Mouse (Mus musculus): ENCODE measurements around the gene Hist4h4. TPM values are rescaled to one million over a fixed set of nuclear protein-coding genes. Genes with fewer than 3 reads are reported as not detected.

Gene Hist4h4
- total RNA-seq (2021) = 10 to 100 TPM in 1 of 2 experiments, 1 to 10 TPM in 1; 9.2 to 11.7 TPM

- intact Hi-C loops (cut with DNase I) = no loop called here
Observed at GRCm38 (mm10) chr6:136803739-136804633, at the start of gene Hist4h4. TSS of gene Hist4h4 (minus strand) at chr6:136804415.

DNA sequence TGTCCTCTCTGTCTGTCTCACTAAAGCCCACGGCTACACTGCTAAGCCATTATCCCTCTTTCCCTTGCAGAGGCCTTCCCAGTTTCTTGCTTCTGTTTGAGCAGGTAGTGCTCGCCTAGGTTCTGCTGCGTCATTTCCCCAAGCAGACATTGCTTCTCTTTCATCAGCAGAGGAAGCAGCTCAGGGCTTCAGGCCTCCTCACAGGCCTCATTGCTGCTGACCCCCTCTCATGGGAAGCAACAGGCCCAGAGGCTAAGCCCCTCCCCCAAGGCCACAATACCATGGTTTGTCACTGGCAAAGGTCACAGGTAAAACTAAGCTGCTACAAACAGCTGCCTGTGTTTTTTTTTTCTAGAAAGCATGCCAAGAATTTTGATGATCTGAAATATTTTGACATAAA is 48.5 kb upstream of the Hist4h4 start:
- intact Hi-C loops (cut with DNase I) = no loop called here
- no peak for DNase-seq (ENCODE audit: low spot score in 2 of 2)

More at GRCm38 (mm10) chr6:136803739-136804633, at the start of gene Hist4h4:
- peak; percentile 94 to 97 for DNase-seq (ENCODE audit: low spot score in 2 of 2)

DNA sequence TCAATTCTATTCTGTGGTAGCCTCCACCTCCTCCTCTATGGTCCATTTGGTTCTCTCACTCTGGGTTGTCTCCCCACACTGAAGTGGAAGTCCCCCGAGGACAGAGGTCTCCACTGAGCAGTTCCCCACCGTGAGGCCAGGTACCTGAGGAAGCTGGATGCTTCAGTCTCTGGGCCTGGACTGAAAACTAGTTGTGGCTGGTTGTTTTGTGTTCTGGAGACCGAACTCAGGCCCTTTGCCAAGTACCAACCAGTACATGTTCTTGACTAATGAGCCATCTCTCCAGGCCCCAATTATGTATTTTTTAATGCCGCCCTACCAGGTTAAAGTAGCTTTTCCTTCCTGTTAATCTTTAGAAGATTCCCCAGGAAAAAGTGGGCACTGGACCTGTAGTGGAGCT is 48.1 kb upstream of the Hist4h4 start:
- intact Hi-C loops (cut with DNase I) = no loop called here
- no peak for DNase-seq (ENCODE audit: low spot score in 2 of 2)

DNA sequence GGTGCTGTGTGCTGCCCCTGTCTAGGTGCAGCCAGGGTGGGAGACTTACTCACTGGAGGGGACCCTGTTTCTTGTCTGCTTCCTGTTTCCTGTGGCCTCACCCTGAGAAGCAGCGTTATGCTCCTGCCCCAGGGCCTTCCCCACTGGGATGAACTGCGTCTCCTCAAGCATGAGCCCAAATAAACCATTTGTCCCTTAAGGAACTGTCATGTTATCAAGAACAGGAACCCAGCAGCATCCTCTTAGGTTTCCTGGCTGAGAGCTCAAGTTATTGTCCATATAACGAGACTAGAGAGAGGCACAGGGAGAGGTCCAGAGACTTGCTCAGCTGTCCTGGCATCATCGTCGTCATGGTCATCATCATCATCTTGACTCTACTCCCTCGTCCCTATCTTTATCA is 46.1 kb upstream of the Hist4h4 start:
- DNase-seq (ENCODE audit: low spot score in 2 of 2) = no peak
- intact Hi-C loops (cut with DNase I) = no loop called here

DNA sequence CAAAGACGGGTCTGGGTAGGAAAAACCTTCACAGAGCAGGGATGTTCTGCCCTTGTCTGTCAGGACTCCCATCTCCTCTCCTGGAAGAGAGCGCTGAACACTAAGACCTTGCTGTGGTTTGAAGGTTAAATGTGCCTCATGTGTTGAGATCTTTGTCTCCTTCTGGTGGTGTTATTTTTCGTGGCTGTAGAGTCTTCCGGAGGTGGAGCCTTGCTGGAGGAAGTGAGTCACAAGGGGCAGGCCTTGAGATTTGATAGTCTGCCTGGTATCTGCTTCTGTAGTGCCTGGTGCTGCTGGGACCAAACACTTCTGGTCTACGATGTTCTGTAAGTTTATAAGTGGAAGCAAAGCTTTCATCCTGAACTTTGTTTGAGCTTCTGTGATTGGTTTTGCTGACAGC is 44.8 kb upstream of the Hist4h4 start:
- intact Hi-C loops (cut with DNase I) = no loop called here
- DNase-seq (ENCODE audit: low spot score in 2 of 2) = no peak

DNA sequence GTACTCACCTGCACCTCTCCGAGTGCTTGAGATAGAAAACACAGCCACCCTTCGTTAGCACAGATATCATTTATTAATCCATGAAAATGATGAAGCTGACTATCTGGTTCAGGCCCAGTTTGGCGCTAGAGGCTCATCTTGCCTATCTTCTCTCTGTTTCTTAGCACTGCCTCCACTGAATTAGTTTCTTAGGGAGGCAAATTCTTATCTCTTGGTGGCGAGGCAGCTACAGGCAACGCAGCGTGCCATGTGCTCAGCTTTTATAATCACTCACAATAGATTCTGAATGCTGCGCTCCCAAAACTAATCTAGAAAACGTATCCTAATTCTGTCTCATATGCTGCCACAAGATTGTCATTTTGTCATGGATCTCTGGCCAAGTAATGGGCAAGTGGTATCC is 44.2 kb upstream of the Hist4h4 start:
- no peak for DNase-seq (ENCODE audit: low spot score in 2 of 2)
- intact Hi-C loops (cut with DNase I) = no loop called here

- no peak for DNase-seq (ENCODE audit: low spot score in 2 of 2)
- intact Hi-C loops (cut with DNase I) = no loop called here
Observed at GRCm38 (mm10) chr6:136847790-136848189, 43.6 kb upstream of the Hist4h4 start.

- no peak for DNase-seq (ENCODE audit: low spot score in 2 of 2)
- intact Hi-C loops (cut with DNase I) = no loop called here
Observed at GRCm38 (mm10) chr6:136847267-136847666, 43.1 kb upstream of the Hist4h4 start.

- DNase-seq (ENCODE audit: low spot score in 2 of 2) = no peak
- intact Hi-C loops (cut with DNase I) = no loop called here
Observed at GRCm38 (mm10) chr6:136845706-136846480, 41.7 kb upstream of the Hist4h4 start.

GRCm38 (mm10) chr6:136844903-136845302 is 40.7 kb upstream of the Hist4h4 start:
- DNase-seq (ENCODE audit: low spot score in 2 of 2) = no peak
- intact Hi-C loops (cut with DNase I) = no loop called here

GRCm38 (mm10) chr6:136837323-136837722 is 33.1 kb upstream of the Hist4h4 start:
- DNase-seq (ENCODE audit: low spot score in 2 of 2) = no peak
- intact Hi-C loops (cut with DNase I) = no loop called here

- intact Hi-C loops (cut with DNase I) = no loop called here
Observed at GRCm38 (mm10) chr6:136835352-136835751, 31.1 kb upstream of the Hist4h4 start, which contains the start of gene Smco3. TSS of gene Smco3 (minus strand) at chr6:136835452.

DNA sequence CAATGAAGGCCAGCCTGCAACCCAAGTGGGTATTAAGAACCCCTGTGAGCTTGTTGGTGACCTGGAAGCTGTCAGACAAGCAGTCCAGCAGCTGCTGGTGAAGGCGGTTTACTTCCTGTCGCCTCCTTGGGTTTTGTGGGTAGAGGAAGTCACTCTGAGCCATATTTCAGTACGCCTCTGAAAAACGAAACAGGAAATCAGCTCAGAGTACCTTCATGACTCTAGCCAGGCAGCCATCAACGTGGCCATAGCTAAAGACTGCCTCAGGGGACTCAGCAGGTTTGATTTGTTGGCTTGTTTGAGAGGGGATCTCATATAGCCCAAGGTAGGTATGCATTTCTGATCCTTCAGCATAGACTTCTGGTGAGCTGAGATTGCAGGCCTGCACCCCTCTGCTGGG is 27.5 kb upstream of the Hist4h4 start:
- intact Hi-C loops (cut with DNase I) = no loop called here
- DNase-seq (ENCODE audit: low spot score in 2 of 2) = no peak

More at GRCm38 (mm10) chr6:136835352-136835751, 31.1 kb upstream of the Hist4h4 start, which contains the start of gene Smco3:
- DNase-seq (ENCODE audit: low spot score in 2 of 2) = no peak

DNA sequence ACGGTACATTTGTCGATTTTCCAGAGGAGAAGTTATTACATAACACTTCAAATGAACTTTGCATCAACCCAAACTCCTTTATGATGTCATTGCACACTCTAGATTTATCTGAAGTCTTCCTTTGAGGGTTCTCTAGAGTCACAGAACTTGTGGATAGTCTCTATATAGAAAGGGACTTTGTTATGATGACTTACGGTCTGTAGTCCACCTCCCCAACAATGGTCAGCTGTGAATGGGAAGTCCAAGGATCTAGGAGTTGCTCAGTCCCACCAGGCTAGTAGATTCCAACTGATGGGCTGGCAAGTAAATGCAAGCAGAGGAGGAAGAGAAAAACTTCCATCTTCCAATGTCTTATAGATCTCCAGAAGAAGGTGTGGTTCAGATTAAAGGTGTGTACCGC is 24.5 kb upstream of the Hist4h4 start:
- DNase-seq (ENCODE audit: low spot score in 2 of 2) = no peak
- intact Hi-C loops (cut with DNase I) = no loop called here

DNA sequence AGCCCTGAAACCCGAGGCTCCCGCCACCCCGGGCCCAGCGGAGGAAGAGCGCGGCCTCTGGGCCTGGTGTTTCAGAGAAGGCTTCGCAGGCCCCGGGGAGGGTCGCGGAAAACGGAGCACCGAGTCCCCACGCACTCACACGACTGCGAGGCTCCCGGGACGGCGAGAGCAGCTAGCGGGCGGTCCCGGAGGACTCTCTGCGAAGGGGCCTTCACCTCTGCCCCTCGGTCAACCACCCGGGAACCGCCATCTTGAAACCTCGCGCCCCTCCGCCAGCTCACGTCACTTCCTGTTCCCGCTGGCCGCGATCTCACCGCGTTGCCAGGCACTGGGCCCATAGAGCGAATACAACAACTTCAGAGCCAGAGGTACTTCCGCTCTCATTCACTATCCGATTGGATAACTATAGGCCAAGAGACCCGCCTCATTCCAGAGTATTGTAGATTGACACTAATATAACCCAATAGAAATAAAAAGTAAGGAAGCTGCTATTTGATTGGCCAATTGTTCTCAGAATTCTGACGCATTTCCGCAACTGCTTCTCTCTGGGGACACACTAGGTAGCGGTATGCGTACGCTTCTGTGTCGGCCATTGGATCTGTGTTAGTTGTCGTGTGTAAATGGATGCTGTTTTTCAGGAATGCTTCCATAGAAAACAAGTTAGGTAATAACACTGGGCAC is 23.8 kb upstream of the Hist4h4 start, which contains the start of gene Wbp11:
TSS of gene Wbp11 (minus strand) at position 353 of the 681 bp plus-strand sequence.
- intact Hi-C loops (cut with DNase I) = loop anchor here (1.0 kb wide), 1 partner anchor 22 kb away; no protein-coding TSS in a partner anchor
- DNase-seq (ENCODE audit: low spot score in 2 of 2) = peak; percentile 95

DNA sequence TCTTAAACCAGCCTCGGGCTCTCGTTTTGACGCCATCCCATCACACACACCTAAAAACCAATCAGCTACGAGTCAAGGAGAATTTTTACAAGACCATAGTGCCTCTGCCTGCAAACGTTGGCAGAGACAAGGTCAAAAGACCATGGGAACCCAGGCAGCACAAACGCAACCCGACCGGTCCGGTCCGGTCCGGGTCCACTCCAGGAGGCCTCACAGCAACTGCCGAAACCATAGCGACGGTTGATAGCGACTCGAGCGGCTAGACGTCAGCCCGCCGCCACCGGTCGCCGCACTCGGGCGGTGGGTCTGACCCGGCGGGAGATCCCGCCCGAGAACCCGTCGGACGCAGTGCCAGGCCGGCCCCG is 23.3 kb upstream of the Hist4h4 start, which contains the start of gene BC049715:
TSS of gene BC049715 (plus strand) at position 111 of the 365 bp plus-strand sequence.
- intact Hi-C loops (cut with DNase I) = loop anchor here (1.0 kb wide), 1 partner anchor 21 kb away; no protein-coding TSS in a partner anchor
- DNase-seq (ENCODE audit: low spot score in 2 of 2) = no peak

GRCm38 (mm10) chr6:136827116-136827515 is 22.9 kb upstream of the Hist4h4 start:
- DNase-seq (ENCODE audit: low spot score in 2 of 2) = no peak
- intact Hi-C loops (cut with DNase I) = loop anchor here (1.0 kb wide), 1 partner anchor 21 kb away; no protein-coding TSS in a partner anchor

DNA sequence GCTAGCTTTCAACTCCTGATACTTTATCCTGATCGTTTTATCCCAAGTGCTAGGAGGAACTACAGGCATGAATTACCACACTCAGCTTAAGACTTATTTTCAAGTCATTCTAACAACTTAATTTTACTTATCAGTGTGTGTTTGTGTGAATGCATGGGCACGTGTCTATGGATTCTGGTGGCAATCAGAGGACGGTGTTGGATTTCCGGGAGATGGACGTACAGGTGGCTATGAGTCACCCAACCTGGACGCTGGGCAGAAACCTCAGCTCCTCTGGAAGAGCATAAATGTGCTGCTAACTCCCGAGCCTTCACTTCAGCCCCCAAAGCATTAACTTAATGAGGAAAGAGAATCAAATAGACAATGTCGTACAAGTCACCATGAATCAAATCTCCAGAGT is 20.8 kb upstream of the Hist4h4 start:
- intact Hi-C loops (cut with DNase I) = no loop called here
- DNase-seq (ENCODE audit: low spot score in 2 of 2) = no peak

- intact Hi-C loops (cut with DNase I) = no loop called here
- no peak for DNase-seq (ENCODE audit: low spot score in 2 of 2)
Observed at GRCm38 (mm10) chr6:136821086-136821485, 16.9 kb upstream of the Hist4h4 start.

- DNase-seq (ENCODE audit: low spot score in 2 of 2) = no peak
- intact Hi-C loops (cut with DNase I) = no loop called here
Observed at GRCm38 (mm10) chr6:136820381-136820780, 16.2 kb upstream of the Hist4h4 start.
